In the genomic region with DNA sequence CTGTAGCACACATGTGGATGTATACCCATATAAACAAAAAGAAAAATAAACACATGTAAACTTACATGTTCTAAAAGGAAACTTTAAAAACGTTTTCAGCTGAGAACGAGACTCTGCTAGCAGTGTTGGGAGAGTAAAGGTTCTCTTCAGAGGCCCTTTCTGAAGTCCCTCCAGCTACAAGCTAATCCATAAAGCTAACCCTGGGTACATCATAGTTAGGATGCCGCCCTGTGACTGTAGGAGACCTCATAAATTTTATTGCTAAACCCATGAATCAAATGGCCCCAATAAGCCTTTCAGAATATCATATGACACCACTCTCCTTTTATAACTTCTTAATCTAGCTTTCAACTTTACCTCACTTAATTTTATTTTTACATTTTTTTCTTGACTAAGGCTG, we compare ENCODE assay signal across 23 mouse cellular contexts.
"Had no signal": no experiment of that assay in that cellular context is flagged by ENCODE, and none has a peak within 500 bp of the region (broad histone marks: within the 10 kb centered on the region; RNA-seq: fewer than 3 reads in every experiment).

No protein-coding gene starts in this region.

- H3K9me3 ChIP-seq: heart, embryonic 10.5 days; heart, embryonic 12.5 days; hindbrain, embryonic 13.5 days; hindbrain, embryonic 15.5 days; kidney, embryonic 15.5 days; limb, embryonic 12.5 days; limb, embryonic 15.5 days; liver, embryonic 12.5 days had no signal

- H3K27ac ChIP-seq: heart, embryonic 10.5 days; hindbrain, embryonic 13.5 days; hindbrain, embryonic 15.5 days; hindbrain, postnatal 0 days; kidney, embryonic 15.5 days; kidney, postnatal 0 days; limb, embryonic 12.5 days; limb, embryonic 15.5 days; liver, embryonic 12.5 days; liver, embryonic 14.5 days had no signal

- DNase-seq: forebrain, postnatal 0 days; gastrocnemius, postnatal 14 days; gastrocnemius, postnatal 36 days; heart, adult 18-20 months; heart, postnatal 10 days; kidney, adult 18-20 months; kidney, adult 8-10 months; kidney, postnatal 14 days; kidney, postnatal 4 days; layer of hippocampus, adult 9-11 months; layer of hippocampus, postnatal 36 days; left cerebral cortex, postnatal 4 days had no signal

- H3K27me3 ChIP-seq: heart, embryonic 12.5 days; hindbrain, embryonic 13.5 days; hindbrain, embryonic 15.5 days; kidney, embryonic 15.5 days; limb, embryonic 12.5 days; limb, embryonic 15.5 days; liver, embryonic 12.5 days had no signal

- ATAC-seq: forebrain, postnatal 0 days; hindbrain, postnatal 0 days; liver, embryonic 12.5 days had no signal

- H3K4me2 ChIP-seq: heart, embryonic 12.5 days; hindbrain, embryonic 13.5 days; hindbrain, embryonic 15.5 days; kidney, embryonic 15.5 days; limb, embryonic 12.5 days; limb, embryonic 15.5 days; liver, embryonic 12.5 days had no signal

- H3K4me3 ChIP-seq: heart, embryonic 10.5 days; heart, embryonic 12.5 days; hindbrain, embryonic 13.5 days; hindbrain, embryonic 15.5 days; kidney, embryonic 15.5 days; limb, embryonic 12.5 days; limb, embryonic 15.5 days; liver, embryonic 12.5 days had no signal

- H3K36me3 ChIP-seq: heart, embryonic 10.5 days; heart, embryonic 12.5 days; hindbrain, embryonic 13.5 days; hindbrain, embryonic 15.5 days; kidney, embryonic 15.5 days; limb, embryonic 12.5 days; limb, embryonic 15.5 days; liver, embryonic 12.5 days had no signal

- H3K4me1 ChIP-seq: heart, embryonic 10.5 days; heart, embryonic 12.5 days; hindbrain, embryonic 13.5 days; hindbrain, embryonic 15.5 days; limb, embryonic 15.5 days; liver, embryonic 12.5 days had no signal

- H3K9ac ChIP-seq: forebrain, postnatal 0 days; heart, embryonic 12.5 days; hindbrain, embryonic 13.5 days; hindbrain, embryonic 15.5 days; kidney, embryonic 15.5 days; limb, embryonic 12.5 days; limb, embryonic 15.5 days; liver, embryonic 12.5 days; liver, embryonic 14.5 days had no signal
